Mouse (Mus musculus) erythroblast, embryonic 14.5 days (primary cell): ENCODE measurements around the gene Prpf40b.

ENCODE experiments used
- GATA1 ChIP-seq: IDR thresholded peaks from 2 replicates; pipeline ENCODE4 v1.6.1; 2012; ENCODE audit warnings: low read length, inconsistent platforms, mixed read lengths
- TAL1 ChIP-seq: IDR thresholded peaks from 3 replicates; pipeline ENCODE4 v1.6.1; 2012; ENCODE audit warnings: low read length, inconsistent platforms, mixed read lengths

DNA sequence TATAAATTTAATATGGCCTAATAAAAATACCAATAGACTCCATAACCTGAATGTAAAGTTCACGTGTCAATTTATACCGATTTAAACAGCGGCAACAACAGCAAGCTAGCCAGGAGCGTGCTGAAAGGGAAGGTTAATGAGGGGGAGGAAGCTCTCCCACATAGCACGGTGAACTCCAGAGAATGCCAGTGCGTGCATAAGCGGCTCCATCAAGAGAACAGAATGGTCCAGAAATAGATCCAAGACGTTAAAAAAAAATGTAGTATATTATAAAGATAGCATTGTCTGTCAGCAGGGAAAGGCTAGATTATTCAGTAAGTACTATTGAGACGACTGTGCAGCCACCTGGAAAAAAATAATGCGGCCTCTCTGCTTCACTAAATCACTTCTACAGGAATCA, 32.2 kb upstream of the Prpf40b start:
- TF ChIP-seq GATA1 (no peak), TAL1 (no peak)
